Mouse (Mus musculus): ENCODE measurements around the gene Hoxc5.

The Hoxc5 gene

GRCm38 (mm10) chr15:102945185-102946077 lies 21.8 kb upstream of the Hoxc5 start:
- DNase-seq: no peak

DNA sequence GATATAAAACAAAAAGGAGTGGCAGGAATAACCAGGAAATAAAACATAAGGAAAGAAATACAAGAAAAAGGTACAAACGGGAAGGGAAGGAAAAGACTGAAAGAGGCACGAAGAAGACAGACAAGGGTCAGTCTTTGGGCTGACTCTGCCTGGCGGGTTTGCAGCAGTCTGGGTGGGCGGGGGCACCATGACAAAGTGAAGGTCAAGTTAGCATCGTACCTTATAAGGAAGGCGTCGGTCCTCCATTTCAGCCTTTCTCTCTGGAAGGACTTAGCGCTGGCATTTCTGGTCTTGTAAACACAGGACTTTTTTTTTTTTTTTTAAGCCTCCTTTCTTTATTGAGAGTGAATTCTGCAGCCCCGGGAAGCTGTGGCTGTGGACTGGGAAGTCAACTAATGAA lies 20.0 kb upstream of the Hoxc5 start:
- DNase-seq: no peak

DNA sequence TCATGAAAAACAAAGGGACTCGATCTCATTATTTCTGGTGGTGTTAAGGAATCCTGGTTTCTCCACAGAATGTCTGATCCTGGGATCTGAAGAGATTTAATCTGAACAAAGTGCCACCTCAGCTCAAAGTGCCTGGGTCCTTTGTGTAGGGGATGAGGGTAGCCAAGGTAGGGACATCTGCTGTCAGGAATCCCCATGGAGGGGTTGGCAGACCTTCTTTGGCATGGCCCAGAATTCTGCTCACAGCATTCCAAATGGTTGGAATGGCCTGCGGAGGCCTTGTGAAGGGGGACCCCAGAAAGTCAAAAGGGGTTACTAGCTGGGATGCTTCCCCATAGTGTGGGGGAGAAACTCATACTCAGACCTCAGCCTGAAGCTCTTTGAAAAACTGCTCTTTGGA lies 18.4 kb upstream of the Hoxc5 start:
- no peak for DNase-seq

DNA sequence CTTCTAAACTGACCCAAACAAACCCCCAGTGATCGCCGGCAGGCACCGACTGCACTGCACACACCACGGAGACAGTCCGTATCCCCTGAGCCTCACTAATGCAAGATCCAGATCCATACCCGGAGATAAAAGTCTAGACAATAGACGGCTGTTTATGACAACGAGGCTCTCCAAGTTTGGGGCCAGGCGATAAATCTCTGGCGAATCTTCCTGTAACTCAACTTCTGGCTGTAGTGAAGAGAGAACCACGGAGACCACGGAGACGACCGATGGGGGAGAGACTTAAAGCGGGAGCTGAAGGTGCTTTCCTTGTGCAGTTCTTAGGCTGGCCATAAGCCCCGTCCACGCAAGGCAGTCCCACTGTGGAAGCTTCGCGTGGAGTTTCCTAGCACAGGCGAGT lies 17.5 kb upstream of the Hoxc5 start:
- DNase-seq: no peak

GRCm38 (mm10) chr15:102950877-102951276 lies 16.4 kb upstream of the Hoxc5 start:
- no peak for DNase-seq

GRCm38 (mm10) chr15:102953561-102953960 lies 13.7 kb upstream of the Hoxc5 start:
- no peak for DNase-seq

- DNase-seq: peak; percentile 67 to 75
Observed at GRCm38 (mm10) chr15:102954192-102955006, 12.8 kb upstream of the Hoxc5 start, which contains the start of gene Hoxc11. TSS of gene Hoxc11 (plus strand) at chr15:102954427.

DNA sequence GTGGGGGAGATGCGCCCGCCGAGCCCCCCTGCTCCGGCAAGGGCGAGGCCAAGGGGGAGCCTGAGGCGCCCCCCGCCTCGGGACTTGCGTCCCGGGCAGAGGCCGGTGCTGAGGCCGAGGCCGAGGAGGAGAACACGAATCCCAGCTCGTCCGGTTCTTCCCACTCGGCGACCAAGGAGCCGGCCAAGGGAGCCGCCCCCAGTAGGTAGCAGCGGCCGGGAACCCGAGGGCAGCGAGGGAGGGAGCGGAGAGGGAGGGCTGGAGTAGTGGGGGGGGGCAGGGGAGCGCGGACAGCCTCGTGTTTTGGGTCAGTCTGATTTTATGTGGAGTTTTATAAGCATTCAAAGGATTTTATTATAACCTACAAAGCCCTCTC lies 12.2 kb upstream of the Hoxc5 start:
- peak in 1 of 2 experiments; percentile 78 for DNase-seq

- DNase-seq: peak; percentile 63 to 70
Observed at GRCm38 (mm10) chr15:102955833-102956640, 11.2 kb upstream of the Hoxc5 start.

DNA sequence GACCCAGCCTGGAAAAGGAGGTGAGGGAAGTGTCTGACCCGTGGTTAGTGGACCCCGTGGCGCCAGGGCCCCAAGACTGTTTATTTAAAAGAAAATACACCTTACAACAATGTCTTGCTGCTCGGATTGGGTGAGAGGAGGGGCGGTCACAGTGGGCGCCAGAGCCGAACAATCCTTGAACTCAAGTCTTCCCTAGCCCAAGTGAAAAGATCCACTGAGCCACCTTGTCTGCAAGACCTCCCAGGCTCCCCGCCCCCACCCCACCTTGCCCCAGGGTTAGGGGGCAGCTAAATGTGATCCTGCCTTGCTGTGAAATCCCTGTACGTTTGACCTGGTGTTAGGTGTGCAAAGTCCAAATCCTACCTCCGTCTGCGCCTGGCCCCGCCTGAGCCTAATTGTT lies 10.3 kb upstream of the Hoxc5 start:
- peak in 1 of 2 experiments; percentile 54 for DNase-seq

- peak in 1 of 2 experiments; percentile 72 for DNase-seq
Observed at GRCm38 (mm10) chr15:102959663-102960191, 7.5 kb upstream of the Hoxc5 start.

DNA sequence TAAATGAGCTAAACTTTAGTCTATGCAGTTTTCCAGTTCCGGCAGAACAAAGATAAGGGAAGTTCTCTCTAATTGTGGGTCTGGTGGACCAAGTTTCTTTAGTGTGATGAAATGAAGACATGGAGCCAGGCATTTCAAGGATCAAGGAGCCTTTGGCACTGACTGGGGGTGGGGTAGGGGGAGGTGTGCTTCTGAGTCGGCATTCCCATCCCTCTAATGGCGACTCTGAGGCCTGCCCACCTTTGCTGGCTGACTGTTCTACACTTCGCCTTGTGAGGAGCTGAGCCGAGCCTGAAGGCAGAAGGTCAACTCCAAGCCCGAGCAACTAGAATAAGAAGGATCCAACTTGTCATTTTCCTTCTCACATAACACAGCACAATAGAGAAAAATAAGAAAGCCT lies 5.5 kb upstream of the Hoxc5 start:
- peak in 1 of 2 experiments; percentile 80 for DNase-seq

- DNase-seq: peak in 1 of 2 experiments; percentile 68
Observed at GRCm38 (mm10) chr15:102962492-102962891, 4.8 kb upstream of the Hoxc5 start.

DNA sequence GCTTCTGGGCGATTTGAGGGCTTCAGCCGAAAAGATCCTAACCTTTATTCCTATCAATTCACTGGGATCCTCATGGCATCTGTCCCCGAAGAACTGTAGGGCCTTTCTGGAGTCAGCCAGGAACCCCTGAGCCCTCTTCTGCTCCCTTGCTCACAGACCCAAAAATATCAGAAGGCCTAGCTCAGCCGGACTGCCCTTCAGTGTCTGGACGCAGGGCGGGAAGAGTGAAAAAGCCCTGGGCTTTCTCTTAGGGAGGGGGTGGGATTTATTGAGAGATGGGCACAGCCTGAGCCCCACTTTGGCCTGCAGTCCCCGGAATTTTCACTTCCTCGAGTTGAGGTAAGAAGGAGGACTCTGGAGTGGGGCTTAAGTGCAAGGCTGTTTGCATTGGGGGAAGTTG lies 4.0 kb upstream of the Hoxc5 start:
- peak in 1 of 2 experiments; percentile 67 for DNase-seq

- DNase-seq: peak; percentile 79 to 87
Observed at GRCm38 (mm10) chr15:102963671-102964640, 3.3 kb upstream of the Hoxc5 start.

- DNase-seq: peak in 1 of 2 experiments; percentile 64
Observed at GRCm38 (mm10) chr15:102965003-102965891, 2.0 kb upstream of the Hoxc5 start.

GRCm38 (mm10) chr15:102965892-102966775 lies 1.1 kb upstream of the Hoxc5 start:
- DNase-seq: peak; percentile 99

- no peak for DNase-seq
Observed at GRCm38 (mm10) chr15:102966776-102967311, 399 bp upstream of the Hoxc5 start, which contains the start of gene Hoxc10. TSS of gene Hoxc10 (plus strand) at chr15:102966796.
